Mouse (Mus musculus): Measurements from ENCODE around the gene Rps15. TPM values are rescaled to one million over a fixed set of nuclear protein-coding genes. Genes with fewer than 3 reads are reported as not detected.

The Rps15 gene
- polyA plus RNA-seq, 1 experiment from 2014 or later: 939 TPM

DNA sequence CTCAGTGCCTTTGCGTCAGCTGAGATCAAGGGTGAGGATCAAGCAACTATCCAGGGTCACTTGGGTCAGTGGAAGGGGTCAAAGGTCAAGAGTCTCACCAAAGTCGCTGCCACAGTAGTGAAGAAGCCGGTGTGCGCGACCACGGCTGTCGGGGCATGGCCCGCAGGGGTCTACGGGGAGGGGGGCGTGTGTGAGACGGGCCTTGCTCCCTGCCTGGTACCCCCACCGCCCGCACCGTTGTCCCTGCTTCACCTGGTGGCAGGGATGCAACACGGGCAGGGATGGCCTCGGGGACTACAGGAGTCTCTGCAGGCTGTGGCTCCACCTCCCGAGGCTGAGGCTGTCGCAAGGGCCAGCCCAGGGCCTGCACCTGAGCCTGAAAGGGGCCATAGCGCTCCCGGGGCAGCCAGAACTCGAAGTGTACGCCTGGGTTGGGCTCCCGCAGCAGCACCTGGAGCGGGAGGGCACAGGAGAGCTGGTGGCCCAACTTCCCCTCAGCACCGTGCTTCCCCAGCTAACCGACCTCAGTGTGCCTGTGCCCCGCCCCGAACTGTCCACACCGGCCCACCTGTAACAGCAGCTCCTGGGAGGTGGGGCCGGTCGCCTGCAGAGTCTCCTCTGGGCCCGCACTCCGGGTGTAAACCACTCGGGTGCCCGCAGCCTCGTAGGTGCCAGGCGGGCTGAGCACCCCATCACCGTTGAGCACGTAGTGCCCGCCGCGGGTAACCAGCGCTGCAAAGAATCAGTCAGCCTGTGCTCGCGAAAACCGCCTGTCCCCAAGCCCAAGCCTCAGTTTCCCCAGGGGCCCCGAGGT lies 49.4 kb downstream of the Rps15 start:
- H3K36me3 ChIP-seq (ENCODE audit: control insufficient read depth, insufficient read depth, low read length): no peaks in the 10 kb centered on the region
- no peaks in the 10 kb centered on the region for H3K9me3 ChIP-seq (ENCODE audit: control insufficient read depth, low read length)
- peak overlapping the region; percentile 55; the same call in 1 of the 2 replicates for H3K4me2 ChIP-seq (ENCODE audit: low read depth, low read length)
- peaks cover 29% of the 10 kb centered on the region for H3K4me1 ChIP-seq (replicated peaks; ENCODE audit: control insufficient read depth, insufficient read depth, low read length)
- H3K4me3 ChIP-seq (ENCODE audit: low read length): peak overlapping the region; percentile 40
- ATAC-seq (ENCODE audit: low read depth): no peak
- no peak overlapping the region for H3K27ac ChIP-seq (ENCODE audit: low read length)
- H3K27me3 ChIP-seq (ENCODE audit: control insufficient read depth, insufficient read depth, low read depth, low read length): peaks cover 49% of the 10 kb centered on the region
- 4% methylated on average over 47 of the region's 47 CpGs for WGBS
- H3K9ac ChIP-seq (ENCODE audit: low read length): no peak overlapping the region

DNA sequence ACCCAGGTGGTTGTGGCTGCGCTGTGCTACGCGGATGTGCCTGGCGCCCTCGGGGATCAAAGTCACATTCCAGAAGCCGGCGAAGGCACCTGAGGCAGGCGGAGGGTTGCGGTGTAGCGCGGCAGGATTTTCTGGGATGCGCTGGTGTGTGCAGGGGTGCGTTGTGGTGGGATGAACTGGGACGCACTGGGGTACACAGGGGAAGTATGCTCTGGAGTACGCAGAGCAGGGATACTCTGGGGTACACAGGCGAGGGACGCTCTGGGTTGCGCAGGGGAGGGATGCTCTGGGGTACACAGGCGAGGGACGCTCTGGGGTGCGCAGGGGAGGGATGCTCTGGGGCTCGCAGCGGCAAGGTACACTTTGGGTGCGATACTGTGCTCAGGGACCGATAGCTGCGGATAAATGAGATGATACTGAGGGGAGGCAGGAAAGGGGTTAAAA lies 50.1 kb downstream of the Rps15 start:
- no peak overlapping the region for H3K27ac ChIP-seq (ENCODE audit: low read length)
- H3K4me1 ChIP-seq (replicated peaks; ENCODE audit: control insufficient read depth, insufficient read depth, low read length): peaks cover 30% of the 10 kb centered on the region
- no peaks in the 10 kb centered on the region for H3K36me3 ChIP-seq (ENCODE audit: control insufficient read depth, insufficient read depth, low read length)
- H3K9me3 ChIP-seq (ENCODE audit: control insufficient read depth, low read length): no peaks in the 10 kb centered on the region
- no peak overlapping the region for H3K9ac ChIP-seq (ENCODE audit: low read length)
- H3K4me3 ChIP-seq (ENCODE audit: low read length): peak overlapping the region; percentile 40
- H3K27me3 ChIP-seq (ENCODE audit: control insufficient read depth, insufficient read depth, low read depth, low read length): peaks cover 54% of the 10 kb centered on the region
- ATAC-seq (ENCODE audit: low read depth): no peak
- WGBS: 2% methylated on average over 26 of the region's 26 CpGs
- H3K4me2 ChIP-seq (ENCODE audit: low read depth, low read length): peak overlapping the region; percentile 55

DNA sequence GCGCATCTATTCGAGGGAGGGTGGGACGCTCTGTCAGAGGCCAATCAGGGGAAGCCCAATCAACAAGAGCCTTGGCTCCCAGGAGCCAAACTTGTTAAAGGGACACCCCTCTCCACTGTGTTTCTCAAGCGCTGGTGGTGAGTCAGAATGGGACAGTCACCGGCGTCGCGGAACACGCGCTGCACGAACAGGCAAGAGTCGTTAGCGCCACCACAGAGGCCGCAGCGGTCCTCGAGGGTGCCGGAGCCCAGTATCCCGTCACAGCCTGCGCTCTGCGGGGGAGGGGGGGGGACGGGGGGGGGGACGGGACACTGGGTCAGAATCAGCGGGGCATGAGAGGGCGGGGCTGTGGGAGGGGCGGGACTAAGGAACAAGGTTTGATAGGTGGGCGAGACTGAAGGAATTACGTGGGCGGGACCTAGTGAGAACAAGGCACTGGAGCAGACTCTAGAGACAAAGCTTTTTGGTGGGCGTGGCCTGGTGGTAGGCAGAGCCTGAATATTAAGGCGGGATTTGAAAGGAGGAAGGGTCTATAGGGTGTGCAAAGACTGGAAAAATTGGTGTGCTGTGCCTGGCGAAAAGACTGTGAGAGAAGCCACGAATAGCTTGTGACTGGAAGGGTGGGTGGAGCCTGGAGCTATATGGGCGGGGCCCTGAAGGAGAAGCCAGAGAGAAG lies 50.6 kb downstream of the Rps15 start:
- peak; percentile 83 for ATAC-seq (ENCODE audit: low read depth)
- Histone ChIP-seq H3K27me3 (ENCODE audit: control insufficient read depth, insufficient read depth, low read depth, low read length) (peaks cover 60% of the 10 kb centered on the region), H3K9ac (ENCODE audit: low read length) (peak overlapping the region; percentile 54)

DNA sequence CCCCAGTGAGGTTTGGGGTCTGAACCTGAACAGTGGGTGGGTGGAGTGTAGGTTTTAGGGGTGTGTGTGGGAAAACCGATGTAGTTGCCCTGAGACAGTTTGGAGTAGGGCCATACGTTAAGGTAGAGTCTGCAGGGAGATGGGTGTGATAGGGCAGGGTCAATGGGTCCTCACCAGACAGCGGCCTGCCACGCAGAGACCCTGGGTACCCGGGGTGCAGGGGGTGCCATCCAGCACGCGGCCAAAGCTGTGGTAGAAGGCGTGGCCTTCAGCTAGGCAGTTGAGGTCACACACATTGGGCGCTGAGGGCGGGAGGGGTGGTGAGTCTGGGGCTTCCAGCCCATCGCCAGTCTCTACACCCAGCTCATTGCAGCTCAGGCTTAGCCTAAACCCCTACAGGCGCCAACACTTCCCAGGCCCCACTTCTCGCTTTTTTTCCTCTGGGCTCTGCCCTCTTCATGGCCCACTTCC lies 51.2 kb downstream of the Rps15 start:
- H3K9ac ChIP-seq (ENCODE audit: low read length): peak overlapping the region; percentile 54

More for the DNA sequence above, 50.6 kb downstream of the Rps15 start:
- Histone ChIP-seq H3K9me3 (ENCODE audit: control insufficient read depth, low read length) (no peaks in the 10 kb centered on the region), H3K4me1 (replicated peaks; ENCODE audit: control insufficient read depth, insufficient read depth, low read length) (peaks cover 36% of the 10 kb centered on the region), H3K27ac (ENCODE audit: low read length) (0 out of 2 replicates have a peak overlapping the region, but pooled peaks have one; percentile 48), H3K4me2 (ENCODE audit: low read depth, low read length) (peak overlapping the region; percentile 55), H3K36me3 (ENCODE audit: control insufficient read depth, insufficient read depth, low read length) (no peaks in the 10 kb centered on the region), H3K4me3 (ENCODE audit: low read length) (peak overlapping the region; percentile 40)
- under 1% methylated on average over 30 of the region's 33 CpGs for WGBS

More for the DNA sequence above, 51.2 kb downstream of the Rps15 start:
- Histone ChIP-seq H3K9me3 (ENCODE audit: control insufficient read depth, low read length) (no peaks in the 10 kb centered on the region), H3K27ac (ENCODE audit: low read length) (peak overlapping the region; percentile 48; the same call in 1 of the 2 replicates), H3K27me3 (ENCODE audit: control insufficient read depth, insufficient read depth, low read depth, low read length) (peaks cover 66% of the 10 kb centered on the region), H3K4me2 (ENCODE audit: low read depth, low read length) (peak overlapping the region; percentile 55), H3K4me3 (ENCODE audit: low read length) (peak overlapping the region; percentile 40), H3K36me3 (ENCODE audit: control insufficient read depth, insufficient read depth, low read length) (no peaks in the 10 kb centered on the region), H3K4me1 (replicated peaks; ENCODE audit: control insufficient read depth, insufficient read depth, low read length) (peaks cover 42% of the 10 kb centered on the region)
- 30% methylated on average over 13 of the region's 13 CpGs for WGBS
- ATAC-seq (ENCODE audit: low read depth): peak; percentile 7

Small RNAs within 50 kb of the gene (microRNA-seq; reads per million reads assigned to microRNA genes)
- not detected for gene Mir6911

Other genes starting within 250 kb of the Rps15 start
- 554 and 585 TPM in 2 replicates for gene Gpx4, start 245.3 kb upstream of the Rps15 start, polyA plus RNA-seq (2015; fragmentation: Nextera tagmentation; extraction: Ambion mirVana)
- 18.7 and 19.1 TPM in 2 replicates for gene Sbno2, start 186.9 kb upstream of the Rps15 start, polyA plus RNA-seq (2015; fragmentation: Nextera tagmentation; extraction: Ambion mirVana)
- 18.6 and 23.3 TPM in 2 replicates for gene Stk11, start 176.7 kb upstream of the Rps15 start, polyA plus RNA-seq (2015; fragmentation: Nextera tagmentation; extraction: Ambion mirVana)
- 534 and 552 TPM in 2 replicates for gene Atp5d, start 153.8 kb upstream of the Rps15 start, polyA plus RNA-seq (2015; fragmentation: Nextera tagmentation; extraction: Ambion mirVana)
- 3.9 and 5.6 TPM in 2 replicates for gene Cbarp, start 151.6 kb upstream of the Rps15 start, polyA plus RNA-seq (2015; fragmentation: Nextera tagmentation; extraction: Ambion mirVana)
- gene Midn, start 144.2 kb upstream of the Rps15 start, polyA plus RNA-seq (2015; fragmentation: Nextera tagmentation; extraction: Ambion mirVana): 11.8 and 12.9 TPM in 2 replicates
- gene Cirbp, start 126.5 kb upstream of the Rps15 start, polyA plus RNA-seq (2015; fragmentation: Nextera tagmentation; extraction: Ambion mirVana): 73.4 and 83.4 TPM in 2 replicates
- gene 1600002K03Rik, start 119.5 kb upstream of the Rps15 start, polyA plus RNA-seq (2015; fragmentation: Nextera tagmentation; extraction: Ambion mirVana): 12.2 and 13.6 TPM in 2 replicates
- gene Efna2, start 113.0 kb upstream of the Rps15 start, polyA plus RNA-seq (2015; fragmentation: Nextera tagmentation; extraction: Ambion mirVana): 11.0 and 12.1 TPM in 2 replicates
- gene Mum1, start 66.0 kb upstream of the Rps15 start, polyA plus RNA-seq (2015; fragmentation: Nextera tagmentation; extraction: Ambion mirVana): 66.4 and 68.7 TPM in 2 replicates
- 313 and 320 TPM in 2 replicates for gene Ndufs7, start 43.3 kb upstream of the Rps15 start, polyA plus RNA-seq (2015; fragmentation: Nextera tagmentation; extraction: Ambion mirVana)
- 27.5 and 32.8 TPM in 2 replicates for gene Gamt, start 31.4 kb upstream of the Rps15 start, polyA plus RNA-seq (2015; fragmentation: Nextera tagmentation; extraction: Ambion mirVana)
- 45.4 and 50.6 TPM in 2 replicates for gene Dazap1, start 31.0 kb upstream of the Rps15 start, polyA plus RNA-seq (2015; fragmentation: Nextera tagmentation; extraction: Ambion mirVana)
- 0.67 and 0.88 TPM in 2 replicates for gene Apc2, start 3.5 kb downstream of the Rps15 start, polyA plus RNA-seq (2015; fragmentation: Nextera tagmentation; extraction: Ambion mirVana)
- 49.2 and 51.8 TPM in 2 replicates for gene 2310011J03Rik, start 28.1 kb downstream of the Rps15 start, polyA plus RNA-seq (2015; fragmentation: Nextera tagmentation; extraction: Ambion mirVana)
- 4.2 and 4.3 TPM in 2 replicates for gene Pcsk4, start 37.0 kb downstream of the Rps15 start, polyA plus RNA-seq (2015; fragmentation: Nextera tagmentation; extraction: Ambion mirVana)
- gene Reep6, start 37.5 kb downstream of the Rps15 start, polyA plus RNA-seq (2015; fragmentation: Nextera tagmentation; extraction: Ambion mirVana): 15.6 and 17.0 TPM in 2 replicates
- gene Adamtsl5, start 56.0 kb downstream of the Rps15 start, polyA plus RNA-seq (2015; fragmentation: Nextera tagmentation; extraction: Ambion mirVana): 4.1 and 8.3 TPM in 2 replicates
- gene Plk5, start 64.0 kb downstream of the Rps15 start, polyA plus RNA-seq (2015; fragmentation: Nextera tagmentation; extraction: Ambion mirVana): 0.48 and 0.52 TPM in 2 replicates
- gene Mex3d, start 95.2 kb downstream of the Rps15 start, polyA plus RNA-seq (2015; fragmentation: Nextera tagmentation; extraction: Ambion mirVana): 4.4 and 4.5 TPM in 2 replicates
- gene Mbd3, start 107.1 kb downstream of the Rps15 start, polyA plus RNA-seq (2015; fragmentation: Nextera tagmentation; extraction: Ambion mirVana): 192 and 204 TPM in 2 replicates
- gene Uqcr11, start 114.4 kb downstream of the Rps15 start, polyA plus RNA-seq (2015; fragmentation: Nextera tagmentation; extraction: Ambion mirVana): 618 and 673 TPM in 2 replicates
- gene Tcf3, start 141.2 kb downstream of the Rps15 start, polyA plus RNA-seq (2015; fragmentation: Nextera tagmentation; extraction: Ambion mirVana): 81.0 and 82.4 TPM in 2 replicates
- not detected in 2 replicates for gene Onecut3, start 202.4 kb downstream of the Rps15 start, polyA plus RNA-seq (2015; fragmentation: Nextera tagmentation; extraction: Ambion mirVana)
- gene Atp8b3, start 246.7 kb downstream of the Rps15 start, polyA plus RNA-seq (2015; fragmentation: Nextera tagmentation; extraction: Ambion mirVana): 0.05 and 0.09 TPM in 2 replicates

Measured in lung, embryonic 16.5 days (tissue).